Mouse (Mus musculus) brain, embryonic 18.5 days (tissue): ENCODE data around the gene Pheta1.

ENCODE experiments used
- DNase-seq: peaks from one replicate; pipeline ENCODE4 v3.0.0-alpha.2; 2012; ENCODE audit warnings: low read depth, low spot score

The Pheta1 gene

GRCm38 (mm10) chr5:121889819-121890362 is 41.1 kb downstream of the Pheta1 start:
- no peak for DNase-seq

- no peak for DNase-seq
Measured at GRCm38 (mm10) chr5:121890925-121891324, 42.1 kb downstream of the Pheta1 start.

- no peak for DNase-seq
Measured at GRCm38 (mm10) chr5:121892281-121892680, 43.5 kb downstream of the Pheta1 start.

- DNase-seq, result no peak
Measured at GRCm38 (mm10) chr5:121893581-121893980, 44.8 kb downstream of the Pheta1 start.

- DNase-seq, result no peak
Measured at GRCm38 (mm10) chr5:121894647-121895046, 45.9 kb downstream of the Pheta1 start.

- DNase-seq, result peak; percentile 45
Measured at GRCm38 (mm10) chr5:121895117-121895756, 46.5 kb downstream of the Pheta1 start.

- DNase-seq, result no peak
Measured at GRCm38 (mm10) chr5:121902809-121903745, 54.3 kb downstream of the Pheta1 start.
